Mouse (Mus musculus) limb, embryonic 14.5 days (tissue): ENCODE data around the gene Pgd. TPM values are rescaled to one million over a fixed set of nuclear protein-coding genes. Genes with fewer than 3 reads are reported as not detected.

ENCODE experiments used
- ATAC-seq: fragments of 200-750 bp; cut with Nextera tagmentation; 2 replicates; pipeline ENCODE4 v1.8.0; 2017; ENCODE audit warnings: low read depth, moderate number of reproducible peaks, moderate TSS enrichment; ENCODE audit not compliant: low FRiP score
- DNase-seq: peaks from one replicate; pipeline ENCODE4 v3.0.0-alpha.2; 2015; ENCODE audit warnings: low spot score
- H3K27ac ChIP-seq: fragments of 300-500 bp; sonication (generic); replicated peaks from 2 replicates; pipeline ENCODE4 v1.5.1; 2014; ENCODE audit warnings: low read depth, mild to moderate bottlenecking, low read length, moderate library complexity, mixed read lengths
- H3K27me3 ChIP-seq: fragments of 300-500 bp; sonication (generic); 2 replicates; pipeline ENCODE4 v1.6.1; 2014; ENCODE audit warnings: low read length, mixed read lengths; ENCODE audit not compliant: control insufficient read depth, insufficient read depth
- H3K36me3 ChIP-seq: fragments of 300-500 bp; sonication (generic); 2 replicates; pipeline ENCODE4 v1.6.1; 2014; ENCODE audit warnings: mild to moderate bottlenecking, low read length, moderate library complexity, mixed read lengths; ENCODE audit not compliant: control insufficient read depth, insufficient read depth
- H3K4me1 ChIP-seq: fragments of 300-500 bp; sonication (generic); 2 replicates; pipeline ENCODE4 v1.6.1; 2014; ENCODE audit warnings: antibody characterized with exemption, low read length, mixed read lengths; ENCODE audit not compliant: control insufficient read depth, insufficient read depth
- H3K4me2 ChIP-seq: fragments of 300-500 bp; sonication (generic); replicated peaks from 2 replicates; pipeline ENCODE4 v1.6.1; 2014; ENCODE audit warnings: low read depth, mild to moderate bottlenecking, low read length, moderate library complexity; ENCODE audit not compliant: severe bottlenecking
- H3K4me3 ChIP-seq: fragments of 300-500 bp; sonication (generic); replicated peaks from 2 replicates; pipeline ENCODE4 v1.5.1; 2014; ENCODE audit warnings: low read length
- H3K9ac ChIP-seq: fragments of 300-500 bp; sonication (generic); 2 replicates; pipeline ENCODE4 v1.6.1; 2014; ENCODE audit warnings: mild to moderate bottlenecking, low read depth, low read length, moderate library complexity; ENCODE audit not compliant: severe bottlenecking
- H3K9me3 ChIP-seq: fragments of 300-500 bp; sonication (generic); 2 replicates; pipeline ENCODE4 v1.6.1; 2016; ENCODE audit warnings: low read length; ENCODE audit not compliant: control insufficient read depth
- POLR2A ChIP-seq: fragments of 200-500 bp; IDR thresholded peaks from 2 replicates; pipeline ENCODE4 v1.8.0; 2012; ENCODE audit warnings: inconsistent platforms, mild to moderate bottlenecking, moderate library complexity, borderline replicate concordance; ENCODE audit not compliant: insufficient read depth, insufficient read length; ENCODE audit errors: extremely low read depth
- WGBS: fragments of 180-500 bp; shearing (Covaris S2); extraction: QIAGEN DNeasy Blood & Tissue Kit; methylation state at CpG from one replicate; pipeline ENCODE4 v1.1.7; 2014; 5-methylcytosine and 5-hydroxymethylcytosine counted together
- polyA plus RNA-seq, 2 experiments: library from polyadenylated mRNA; depleted of rRNA in 1 of 2; stranded (reverse) in 1 of 2; unstranded in 1 of 2; fragments of >200 nt; fragmentation: Nextera tagmentation in 1 of 2; extraction: Ambion mirVana in 1 of 2; gene quantifications; 2 replicates each; pipeline versions ENCODE4 v1.2.1 to v1.2.3; 2012 to 2014

Gene Pgd
- polyA plus RNA-seq, 2 experiments, result 41.9 to 99.0 TPM

DNA sequence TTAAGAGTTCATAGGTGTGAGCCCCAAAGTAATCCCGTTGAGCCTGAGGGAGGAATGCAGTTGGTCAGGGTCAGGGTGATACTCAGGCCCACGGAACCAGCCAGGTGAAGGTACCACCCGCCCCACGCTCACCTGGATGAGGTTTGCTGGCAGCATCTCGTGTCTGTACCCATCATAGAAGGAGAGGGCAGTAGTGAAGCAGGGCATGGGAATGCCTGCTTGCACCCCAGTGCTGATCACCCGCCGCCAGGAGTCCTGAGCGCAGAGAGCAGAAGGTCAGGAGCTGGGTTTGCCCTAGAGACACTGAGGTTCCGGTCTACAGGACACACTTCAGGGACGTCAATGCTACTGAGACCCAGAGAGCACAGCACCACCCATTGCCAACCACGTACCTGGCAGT is 15.8 kb downstream of the Pgd start:
- WGBS, result 92% methylated on average over 11 of the region's 11 CpGs
- DNase-seq (no peak), ATAC-seq (no peak)
- Histone ChIP-seq H3K27me3 (no peaks in the 10 kb centered on the region), H3K4me3 (no peak overlapping the region), H3K36me3 (peaks cover 62% of the 10 kb centered on the region), H3K4me1 (no peaks in the 10 kb centered on the region), H3K9ac (no peak overlapping the region), H3K4me2 (no peak overlapping the region), H3K27ac (no peak overlapping the region), H3K9me3 (no peaks in the 10 kb centered on the region)
- TF ChIP-seq POLR2A, result no peak

DNA sequence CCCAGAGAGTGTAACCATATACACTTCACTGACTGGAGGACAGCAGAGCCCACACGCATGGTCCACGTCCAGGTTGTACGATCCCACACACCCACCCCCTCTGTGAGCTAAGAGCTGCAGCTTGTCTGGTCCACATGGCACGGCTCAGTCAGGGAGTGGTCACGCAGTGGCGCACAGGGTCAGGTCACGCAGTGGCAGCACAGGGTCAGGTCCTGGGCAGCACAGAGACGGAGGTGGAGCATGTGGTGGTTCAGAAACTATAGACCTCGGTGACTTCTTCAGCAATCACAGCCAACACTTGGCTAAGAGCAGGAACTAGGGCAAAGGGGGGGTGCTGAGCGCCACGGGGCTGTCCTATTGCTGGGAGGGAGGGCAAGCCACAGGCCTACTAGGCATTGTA is 16.3 kb downstream of the Pgd start:
- H3K9ac ChIP-seq, result no peak overlapping the region
- no peak for TF ChIP-seq POLR2A
- H3K4me2 ChIP-seq, result no peak overlapping the region
- 89% methylated on average over 11 of the region's 11 CpGs for WGBS
- no peaks in the 10 kb centered on the region for H3K27me3 ChIP-seq
- DNase-seq (no peak), ATAC-seq (no peak)
- H3K36me3 ChIP-seq, result peaks cover 58% of the 10 kb centered on the region
- no peaks in the 10 kb centered on the region for H3K4me1 ChIP-seq
- H3K4me3 ChIP-seq, result no peak overlapping the region
- no peak overlapping the region for H3K27ac ChIP-seq
- H3K9me3 ChIP-seq, result no peaks in the 10 kb centered on the region

DNA sequence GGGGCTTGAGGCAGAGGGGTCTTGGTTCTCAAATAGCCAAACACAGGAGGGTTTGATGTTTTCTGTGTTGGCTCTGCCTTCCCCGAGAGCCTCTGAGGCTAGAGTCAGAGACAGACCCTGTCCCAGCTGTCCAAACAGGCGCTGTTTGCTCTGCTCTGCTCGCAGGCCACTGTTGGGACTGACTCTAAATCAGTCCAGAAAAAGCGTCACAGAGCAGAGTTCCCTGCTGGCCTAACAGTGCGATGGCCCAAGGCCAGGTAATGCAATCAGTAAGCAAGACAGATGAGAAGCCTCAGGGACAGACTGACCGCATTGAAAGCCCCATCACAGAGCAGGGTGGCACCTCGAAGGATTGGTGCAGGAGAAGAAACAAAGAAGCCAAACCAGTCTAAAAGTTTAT is 17.0 kb downstream of the Pgd start:
- no peak for ATAC-seq
- Histone ChIP-seq H3K27me3 (no peaks in the 10 kb centered on the region), H3K36me3 (peaks cover 51% of the 10 kb centered on the region), H3K27ac (no peak overlapping the region; the same call in 1 of the 2 replicates), H3K9me3 (no peaks in the 10 kb centered on the region), H3K4me3 (no peak overlapping the region), H3K4me2 (no peak overlapping the region), H3K4me1 (no peaks in the 10 kb centered on the region), H3K9ac (no peak overlapping the region)
- TF ChIP-seq POLR2A, result no peak
- DNase-seq, result no peak
- WGBS, result 81% methylated on average over 7 of the region's 7 CpGs

DNA sequence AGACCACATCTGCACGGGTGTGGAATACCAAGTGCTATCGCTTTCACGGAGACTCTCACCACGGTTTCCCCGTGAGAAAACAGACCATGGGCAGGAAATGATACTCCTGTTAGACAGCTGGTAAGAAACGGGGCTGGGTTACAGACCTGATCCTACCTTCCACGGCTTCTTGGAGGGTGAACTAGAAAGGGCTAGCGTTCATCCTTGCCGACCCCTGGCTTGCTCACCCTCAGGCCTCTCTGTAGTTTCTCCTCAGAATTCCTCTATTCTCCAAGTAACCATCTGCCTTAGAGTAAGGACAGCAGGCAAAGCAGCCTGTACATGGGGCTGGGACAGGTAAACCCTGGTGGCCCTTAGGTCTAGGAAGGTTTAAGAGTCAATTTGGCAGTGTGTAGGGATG is 17.4 kb downstream of the Pgd start:
- no peak overlapping the region for H3K4me2 ChIP-seq
- H3K36me3 ChIP-seq, result peaks cover 47% of the 10 kb centered on the region
- H3K4me1 ChIP-seq, result no peaks in the 10 kb centered on the region
- H3K27me3 ChIP-seq, result no peaks in the 10 kb centered on the region
- H3K9ac ChIP-seq, result no peak overlapping the region
- 84% methylated on average over 9 of the region's 9 CpGs for WGBS
- no peaks in the 10 kb centered on the region for H3K9me3 ChIP-seq
- DNase-seq, result no peak
- no peak overlapping the region for H3K4me3 ChIP-seq
- no peak overlapping the region for H3K27ac ChIP-seq
- no peak for ATAC-seq
- no peak for TF ChIP-seq POLR2A

DNA sequence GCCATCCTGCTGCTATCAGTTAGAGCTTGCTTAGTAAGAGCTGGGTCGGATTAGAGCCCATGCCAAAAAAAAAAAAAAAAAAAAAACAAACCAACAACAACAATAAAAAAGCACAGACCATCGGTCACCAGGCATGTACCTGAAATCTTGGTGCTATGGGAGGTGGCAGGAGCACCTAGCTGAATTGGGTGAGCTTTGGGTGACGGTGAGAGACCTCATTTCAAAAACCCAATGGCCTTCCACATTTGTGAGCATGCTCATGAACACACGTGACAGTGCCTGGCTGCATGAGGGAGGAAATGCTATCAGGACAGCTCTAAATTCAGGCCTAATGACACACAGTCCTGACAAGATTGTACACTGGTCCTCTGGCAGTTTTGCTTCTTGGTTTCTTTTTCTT is 18.5 kb downstream of the Pgd start:
- no peak for ATAC-seq
- H3K27ac ChIP-seq, result no peak overlapping the region
- H3K27me3 ChIP-seq, result no peaks in the 10 kb centered on the region
- TF ChIP-seq POLR2A, result no peak
- no peak overlapping the region for H3K4me3 ChIP-seq
- peaks cover 36% of the 10 kb centered on the region for H3K36me3 ChIP-seq
- no peaks in the 10 kb centered on the region for H3K9me3 ChIP-seq
- no peak for DNase-seq
- H3K4me2 ChIP-seq, result no peak overlapping the region
- 82% methylated on average over 4 of the region's 4 CpGs for WGBS
- no peak overlapping the region for H3K9ac ChIP-seq
- H3K4me1 ChIP-seq, result no peaks in the 10 kb centered on the region

DNA sequence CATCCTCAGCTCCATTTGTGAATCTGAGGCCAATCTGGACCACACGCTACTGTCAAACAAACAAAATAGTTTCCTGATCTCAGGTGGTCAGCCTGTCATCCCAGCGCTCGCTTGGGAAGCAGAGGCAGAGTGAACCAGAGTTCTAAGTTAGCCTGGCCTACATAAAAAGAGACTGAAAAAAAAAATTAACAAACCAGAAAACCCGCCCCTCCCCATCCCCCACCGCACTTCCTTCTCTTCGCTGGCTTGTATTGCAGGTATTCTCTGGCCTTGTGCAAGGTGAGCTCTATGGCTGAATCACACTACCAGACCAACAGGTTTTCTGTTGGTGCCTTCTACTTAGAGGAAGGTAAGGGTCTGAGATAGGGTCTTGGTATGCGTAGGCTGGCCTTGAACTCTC is 19.0 kb downstream of the Pgd start:
- H3K9me3 ChIP-seq, result no peaks in the 10 kb centered on the region
- H3K4me1 ChIP-seq, result no peaks in the 10 kb centered on the region
- no peak overlapping the region for H3K4me2 ChIP-seq
- H3K4me3 ChIP-seq, result no peak overlapping the region
- TF ChIP-seq POLR2A, result no peak
- H3K9ac ChIP-seq, result no peak overlapping the region
- H3K36me3 ChIP-seq, result peaks cover 30% of the 10 kb centered on the region
- ATAC-seq (no peak), DNase-seq (no peak)
- H3K27ac ChIP-seq, result no peak overlapping the region
- no peaks in the 10 kb centered on the region for H3K27me3 ChIP-seq
- WGBS, result 87% methylated on average over 7 of the region's 7 CpGs
